25 mouse cellular contexts compared by ENCODE assay signal in genomic region chr7:143489735-143490134, GRCm38 (mm10). TPM values are rescaled to one million over a fixed set of nuclear protein-coding genes. Genes with fewer than 3 reads are reported as not detected.
"Had no signal": no experiment of that assay in that cellular context is flagged by ENCODE, and none has a peak within 500 bp of the region (broad histone marks: within the 10 kb centered on the region; RNA-seq: fewer than 3 reads in every experiment).

No protein-coding gene starts in this region.

- DNase-seq: kidney, adult 18-20 months; kidney, postnatal 14 days; kidney, postnatal 4 days; left cerebral cortex, postnatal 4 days; lung, embryonic 14.5 days; right cerebral cortex, adult 18-20 months; right cerebral cortex, postnatal 14 days; right cerebral cortex, postnatal 4 days; thymus, adult 2 months; thymus, postnatal 14 days; thymus, postnatal 4 days had no signal

- H3K9me3 ChIP-seq: limb, embryonic 12.5 days; limb, embryonic 15.5 days; midbrain, embryonic 12.5 days; midbrain, embryonic 15.5 days; neural tube, embryonic 12.5 days; neural tube, embryonic 15.5 days had no signal

- H3K4me1 ChIP-seq: limb, embryonic 12.5 days; limb, embryonic 15.5 days; midbrain, embryonic 12.5 days; midbrain, embryonic 15.5 days; neural tube, embryonic 12.5 days; neural tube, embryonic 15.5 days had no signal

- H3K4me2 ChIP-seq: limb, embryonic 12.5 days; limb, embryonic 15.5 days; lung, embryonic 14.5 days; midbrain, embryonic 12.5 days; midbrain, embryonic 15.5 days; neural tube, embryonic 12.5 days; neural tube, embryonic 15.5 days had no signal

- H3K27ac ChIP-seq: layer of hippocampus, adult 2 months; limb, embryonic 12.5 days; limb, embryonic 15.5 days; macrophage; midbrain, embryonic 12.5 days; midbrain, embryonic 15.5 days; neural tube, embryonic 12.5 days; neural tube, embryonic 15.5 days; stomach, postnatal 0 days had no signal

- H3K36me3 ChIP-seq: limb, embryonic 12.5 days; limb, embryonic 15.5 days; midbrain, embryonic 12.5 days; midbrain, embryonic 15.5 days; neural tube, embryonic 12.5 days; neural tube, embryonic 15.5 days had no signal

- H3K9ac ChIP-seq: limb, embryonic 12.5 days; limb, embryonic 15.5 days; lung, embryonic 14.5 days; midbrain, embryonic 12.5 days; midbrain, embryonic 15.5 days; neural tube, embryonic 12.5 days; neural tube, embryonic 15.5 days had no signal

- ATAC-seq: lung, postnatal 0 days; midbrain, embryonic 15.5 days had no signal

- H3K4me3 ChIP-seq: layer of hippocampus, adult 2 months; limb, embryonic 12.5 days; limb, embryonic 15.5 days; midbrain, embryonic 12.5 days; midbrain, embryonic 15.5 days; neural tube, embryonic 12.5 days; neural tube, embryonic 15.5 days had no signal

- H3K27me3 ChIP-seq: limb, embryonic 15.5 days; midbrain, embryonic 15.5 days; neural tube, embryonic 15.5 days had no signal

RNA-seq across cellular contexts. Expression of gene Phlda2, which starts 13.2 kb away (rescaled TPM):
- total RNA-seq: layer of hippocampus, adult 2 months; layer of hippocampus, postnatal 14 days; left cerebral cortex, adult 8-10 months; left cerebral cortex, postnatal 14 days; left cerebral cortex, postnatal 4 days; megakaryocyte, adult 5-6 weeks had no signal
- polyA plus RNA-seq: macrophage had no signal

RNA-seq across cellular contexts. Expression of gene Slc22a18, which starts 16.2 kb away (rescaled TPM):
- total RNA-seq: left cerebral cortex, postnatal 4 days had no signal
